Mouse (Mus musculus) urinary bladder, postnatal 25 days (tissue): ENCODE measurements around the gene Mrgprg.

Experiments
- DNase-seq: peaks from one replicate; pipeline ENCODE4 v3.0.0; 2022; ENCODE audit warnings: low spot score

The Mrgprg gene

DNA sequence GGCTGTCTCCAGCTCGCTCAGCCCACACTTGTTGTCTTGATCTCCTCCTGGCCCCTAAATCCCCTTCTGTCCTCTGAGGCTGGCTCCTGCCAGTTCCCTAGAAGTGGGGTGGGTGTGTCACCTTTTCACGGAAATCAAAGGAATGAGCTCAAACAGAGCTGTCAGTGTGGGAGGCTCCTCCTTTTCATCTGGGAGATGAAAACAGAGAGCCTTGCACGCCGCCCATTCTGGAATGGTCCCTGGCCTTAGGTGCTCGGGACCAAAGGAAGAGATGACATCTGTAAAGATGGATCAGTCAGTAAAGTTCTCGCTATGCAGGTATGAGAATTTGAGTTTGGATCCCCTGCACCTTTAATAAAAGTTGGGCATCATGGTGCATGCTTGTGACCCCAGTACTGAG, at the start of gene Mrgprg:
Mrgprg (minus strand) TSS at position 101 of the 400 bp plus-strand sequence.
- no peak for DNase-seq

DNA sequence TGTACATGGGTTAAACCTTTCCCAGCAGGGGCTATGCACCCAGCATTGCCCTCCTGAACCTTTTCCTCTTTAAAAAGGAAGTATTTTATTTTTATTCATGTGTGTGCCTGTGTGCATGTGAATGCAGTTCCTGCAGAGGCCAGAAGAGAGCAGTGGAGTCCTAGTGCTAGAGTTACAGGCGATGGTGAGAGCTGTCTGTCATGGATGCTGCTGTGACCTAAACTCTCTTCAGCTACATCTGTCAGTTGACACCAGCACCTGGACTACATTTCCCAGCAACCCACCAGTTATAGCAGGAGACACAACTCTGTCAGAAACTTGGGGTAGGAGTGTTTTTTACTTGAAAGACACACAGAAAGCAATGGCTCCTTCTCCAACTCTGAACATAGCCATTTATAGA, 42.1 kb upstream of the Mrgprg start:
- no peak for DNase-seq

DNA sequence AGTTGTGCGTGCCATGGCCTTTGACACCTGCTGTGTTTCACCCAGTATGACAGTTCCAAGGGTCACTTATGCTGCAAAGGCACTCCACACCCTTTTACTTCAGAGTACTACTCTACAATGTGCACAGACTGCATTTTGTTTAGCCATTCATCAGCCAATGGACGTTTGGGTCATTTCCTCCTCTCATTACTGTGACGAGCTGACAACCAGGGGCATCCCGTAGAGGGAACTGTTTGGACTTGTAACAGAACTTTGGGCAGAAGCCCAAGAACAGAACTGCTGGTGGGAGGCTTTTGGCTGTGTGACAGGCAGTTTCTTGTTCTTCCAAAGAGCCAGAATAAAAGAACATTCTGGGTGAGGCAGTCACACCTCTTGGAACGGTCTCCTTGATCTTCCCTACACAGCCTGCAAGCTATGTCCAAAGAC, 38.4 kb upstream of the Mrgprg start:
- DNase-seq, result no peak

DNA sequence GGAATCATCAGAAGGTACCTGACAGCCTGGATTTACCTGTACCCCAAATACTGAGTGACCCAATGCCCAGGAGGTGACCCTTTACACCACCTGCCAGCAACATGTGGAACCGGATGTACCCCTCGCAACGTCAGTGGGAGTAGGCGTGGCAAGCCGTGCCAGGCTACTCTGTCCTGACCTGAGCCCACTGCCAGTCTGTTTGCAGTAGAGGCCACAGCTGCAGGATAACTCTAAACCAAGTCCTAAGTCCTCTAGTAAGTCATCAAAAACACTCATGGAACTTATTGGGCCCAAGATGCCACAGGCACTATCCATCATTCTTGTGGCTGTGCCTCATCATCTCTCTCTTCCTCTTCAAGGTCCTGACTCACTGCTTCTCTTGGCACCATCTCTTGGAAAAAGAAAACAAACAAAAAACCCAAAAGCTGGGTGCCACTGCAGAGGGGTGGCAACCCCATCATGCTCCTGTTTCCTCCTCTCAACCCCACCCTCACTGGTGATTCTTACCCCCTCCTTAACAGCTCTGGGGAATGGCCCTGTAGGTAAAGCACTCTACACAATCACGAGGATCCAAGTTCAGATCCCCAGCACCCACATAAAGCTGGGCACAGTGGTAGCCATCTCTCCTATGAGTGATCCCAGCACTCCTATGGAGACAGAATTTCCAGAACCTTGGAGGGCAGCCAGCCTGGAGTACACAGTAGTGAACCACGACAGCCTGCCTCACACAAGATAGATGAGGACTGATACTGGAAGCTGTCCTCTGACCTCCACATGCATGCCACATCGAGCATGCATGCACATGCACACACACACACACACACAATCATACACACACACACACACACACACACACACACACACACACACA, 34.6 kb upstream of the Mrgprg start:
- no peak for DNase-seq

DNA sequence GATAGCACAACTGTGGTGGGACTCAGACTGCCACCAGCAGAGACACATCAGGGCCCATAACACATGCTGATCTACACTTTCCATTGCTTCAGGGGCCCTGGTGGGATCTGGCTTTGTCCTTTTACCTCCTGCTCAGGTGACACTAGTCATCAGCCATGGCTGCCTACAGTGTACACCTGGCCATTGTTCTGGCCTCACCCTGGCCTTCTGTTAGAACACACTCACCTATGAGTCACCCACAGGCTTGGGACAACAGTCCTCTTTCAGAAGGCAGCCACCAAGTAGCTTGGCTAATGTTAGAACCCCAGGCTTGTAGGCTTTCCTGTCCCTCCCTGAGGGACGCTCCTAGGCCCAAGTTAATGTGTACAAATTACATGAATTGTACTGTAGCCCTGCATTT, 34.0 kb upstream of the Mrgprg start:
- no peak for DNase-seq

DNA sequence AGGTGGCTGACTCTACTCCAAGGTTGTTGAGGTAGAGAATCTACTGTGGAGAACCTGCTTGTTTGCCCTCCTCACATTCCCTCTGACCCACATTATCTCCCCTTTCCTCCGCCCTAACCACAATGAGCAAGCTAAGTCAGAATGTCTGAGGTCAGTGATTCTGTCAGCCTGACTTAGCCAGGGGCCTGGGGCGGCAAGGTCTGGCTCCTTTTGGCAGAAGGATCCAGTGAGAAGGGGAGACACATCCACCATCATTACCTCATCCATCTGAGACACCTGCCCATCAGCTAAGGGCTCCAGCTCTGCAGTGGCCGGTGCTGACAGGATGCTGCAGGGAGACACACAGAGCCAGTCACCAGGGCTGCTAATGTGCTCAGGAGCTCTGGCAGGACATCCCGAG, 32.0 kb upstream of the Mrgprg start:
- DNase-seq, result no peak

DNA sequence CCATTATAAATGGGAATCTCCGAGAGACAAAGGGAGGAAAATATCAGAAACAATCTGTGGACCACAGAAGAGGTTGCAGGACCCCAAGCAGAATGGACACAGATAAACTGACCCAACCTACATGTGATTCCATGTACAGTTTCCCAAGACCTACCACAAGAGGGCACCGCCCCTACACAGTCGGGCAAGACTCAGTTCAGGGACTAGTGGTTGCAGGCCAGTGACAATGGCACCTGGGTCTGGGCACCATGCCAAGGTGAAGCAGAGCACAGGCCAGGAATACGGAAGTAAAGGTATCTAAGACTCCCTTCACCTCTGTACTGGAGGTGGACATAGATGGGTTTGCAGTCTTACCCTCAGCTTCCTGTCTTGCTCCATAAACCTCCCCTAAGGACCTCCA, 26.3 kb upstream of the Mrgprg start:
- DNase-seq, result peak; percentile 64

DNA sequence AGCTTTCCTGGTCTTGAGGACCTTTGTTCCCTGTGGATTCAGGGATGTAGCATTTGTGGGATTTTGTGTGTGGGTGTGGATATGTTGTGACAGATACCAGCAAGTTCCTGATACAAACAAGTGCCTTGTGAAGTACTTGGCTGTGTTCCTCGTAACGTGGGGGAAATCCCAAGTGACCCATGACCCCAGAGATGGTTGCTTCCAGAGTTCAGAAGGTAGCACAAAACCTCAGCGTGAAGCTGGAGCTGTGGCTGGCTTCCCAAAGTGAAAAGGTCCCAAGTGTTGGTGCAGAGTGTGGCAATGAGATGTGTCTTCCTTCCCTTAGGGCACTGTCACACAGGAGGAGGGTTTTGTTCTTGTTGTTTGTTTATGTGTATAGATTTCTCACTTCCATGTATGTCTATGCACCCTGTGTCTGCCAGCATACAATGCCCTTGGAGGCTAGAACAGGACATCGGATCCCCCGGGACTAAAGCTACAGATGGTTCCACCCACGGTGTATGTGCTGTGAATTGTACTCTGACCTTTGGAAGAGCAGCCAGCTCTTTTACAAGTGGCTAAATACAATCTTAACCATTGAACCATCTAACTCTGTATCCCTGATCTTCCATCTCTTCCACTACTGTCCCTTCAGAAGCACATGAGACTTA, 25.7 kb upstream of the Mrgprg start:
- DNase-seq, result no peak

DNA sequence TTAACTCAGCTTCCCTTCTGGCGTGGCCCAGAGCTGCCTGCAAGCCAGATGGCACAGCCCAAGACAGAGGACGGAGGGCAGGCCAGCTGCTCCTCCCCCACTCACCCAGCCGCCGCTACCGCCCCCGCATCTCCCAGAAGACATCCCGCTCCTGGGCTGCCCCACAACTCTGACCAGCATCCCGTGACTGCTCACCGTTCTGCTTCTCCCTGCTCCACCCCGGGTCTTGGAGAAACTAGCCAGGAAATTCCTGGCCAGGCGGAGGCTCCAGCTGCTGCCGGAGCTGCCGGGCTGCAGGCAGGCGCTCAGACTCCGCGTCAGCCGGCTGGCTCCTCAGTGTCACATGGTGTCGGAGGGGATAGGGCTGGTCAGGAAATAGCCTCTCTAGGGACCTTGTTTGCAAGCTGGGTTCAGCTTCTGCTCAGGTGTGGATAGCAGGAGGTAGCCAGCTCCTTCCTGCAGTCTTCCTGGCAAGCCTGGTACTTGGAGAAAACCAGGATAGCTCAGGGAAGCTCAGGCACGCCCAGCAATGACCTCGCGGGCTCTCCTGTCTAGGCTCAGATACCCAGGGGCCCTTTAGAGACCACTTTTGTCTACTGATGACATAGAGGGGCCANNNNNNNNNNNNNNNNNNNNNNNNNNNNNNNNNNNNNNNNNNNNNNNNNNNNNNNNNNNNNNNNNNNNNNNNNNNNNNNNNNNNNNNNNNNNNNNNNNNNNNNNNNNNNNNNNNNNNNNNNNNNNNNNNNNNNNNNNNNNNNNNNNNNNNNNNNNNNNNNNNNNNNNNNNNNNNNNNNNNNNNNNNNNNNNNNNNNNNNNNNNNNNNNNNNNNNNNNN, 17.4 kb upstream of the Mrgprg start, which contains the start of gene Mrgpre:
Mrgpre (minus strand) TSS at position 505 of the 834 bp plus-strand sequence.
- peak; percentile 60 for DNase-seq

DNA sequence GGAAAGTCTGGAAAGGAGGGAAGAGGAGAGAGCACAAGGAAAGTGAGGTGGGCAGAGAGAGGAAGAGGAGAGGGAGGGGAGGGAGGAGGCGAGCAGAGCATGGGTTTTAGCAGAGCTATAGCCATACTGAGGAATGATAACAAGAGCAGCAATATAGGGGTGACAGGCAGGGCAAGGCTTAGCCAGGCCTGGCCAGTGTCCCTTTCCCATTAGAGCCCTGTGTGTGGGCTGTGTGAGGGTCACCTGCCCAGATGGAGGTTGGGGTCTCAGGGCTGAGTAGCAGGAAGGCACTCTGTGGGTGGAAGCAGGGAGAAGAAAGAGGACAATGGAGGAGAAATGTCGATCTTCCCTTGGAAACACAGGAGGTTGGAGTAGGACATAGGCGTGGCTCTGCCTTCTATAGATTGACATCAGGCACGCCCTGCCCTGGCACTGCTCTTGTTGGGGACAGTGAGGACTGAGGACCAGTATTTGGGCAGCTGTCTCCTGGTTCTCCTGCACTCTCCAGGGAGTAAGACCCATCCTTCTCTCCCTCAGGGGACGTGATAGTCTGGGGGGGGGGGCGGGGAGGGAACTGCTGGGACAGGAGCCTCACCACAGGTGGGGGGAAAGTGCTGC, 16.7 kb upstream of the Mrgprg start:
- DNase-seq, result no peak

DNA sequence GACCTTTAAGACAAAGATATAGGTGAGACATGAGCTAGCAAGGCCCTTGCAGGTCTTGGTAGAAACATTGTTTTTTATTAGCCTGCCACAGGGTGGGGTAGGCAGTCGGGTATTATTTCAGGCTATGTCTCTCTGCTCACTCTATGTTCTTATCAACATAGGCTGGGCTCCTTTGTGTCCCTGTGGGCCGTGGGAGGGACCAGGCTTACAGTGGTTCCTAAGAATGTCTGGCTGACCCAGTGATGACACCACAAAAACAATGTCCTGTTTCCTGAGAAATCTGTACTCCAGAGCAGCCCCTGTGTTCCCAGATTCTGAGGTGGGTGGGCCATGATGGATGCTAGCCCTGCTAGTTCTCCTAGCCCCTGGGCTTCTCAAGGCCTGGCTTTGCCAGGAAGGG, 10.6 kb upstream of the Mrgprg start:
- no peak for DNase-seq

DNA sequence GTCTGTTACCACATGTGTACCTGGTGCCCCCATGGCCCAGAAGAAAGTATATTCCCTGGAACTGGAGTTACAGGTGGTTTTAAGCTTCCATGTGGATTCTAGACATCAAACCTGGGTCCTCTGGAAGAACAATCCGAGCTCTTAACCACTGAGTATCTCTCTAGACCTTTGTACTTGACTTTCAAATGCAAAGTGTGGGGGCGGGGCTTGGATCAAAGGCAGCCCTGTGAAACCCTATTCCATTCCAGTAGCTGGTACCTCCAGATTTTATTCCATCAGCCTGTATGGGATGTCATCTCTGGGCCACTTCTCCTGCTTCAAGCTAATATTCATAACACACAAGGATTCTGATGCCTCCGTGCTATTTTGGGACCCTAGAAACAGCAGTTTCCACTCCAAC, 9.3 kb upstream of the Mrgprg start:
- DNase-seq, result no peak

DNA sequence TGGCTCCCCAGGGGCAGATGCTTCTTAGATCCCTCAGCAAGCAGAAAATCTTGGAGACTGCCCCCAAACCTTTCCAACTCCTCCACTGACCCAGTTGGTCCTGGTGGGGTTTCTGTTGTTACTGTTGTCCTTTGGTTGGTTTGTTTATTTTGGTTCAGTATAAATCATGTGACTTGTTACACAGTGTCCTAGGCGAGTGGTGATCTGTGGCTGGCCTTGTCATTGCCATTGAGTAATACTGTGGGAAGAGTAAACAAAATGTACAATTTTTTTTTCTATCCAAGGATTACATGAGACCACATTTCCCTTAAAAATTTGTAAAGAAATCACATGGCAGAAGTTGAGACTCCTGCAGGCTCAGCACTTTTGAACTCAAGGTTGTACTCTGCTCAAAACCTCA, 2.7 kb upstream of the Mrgprg start:
- no peak for DNase-seq

DNA sequence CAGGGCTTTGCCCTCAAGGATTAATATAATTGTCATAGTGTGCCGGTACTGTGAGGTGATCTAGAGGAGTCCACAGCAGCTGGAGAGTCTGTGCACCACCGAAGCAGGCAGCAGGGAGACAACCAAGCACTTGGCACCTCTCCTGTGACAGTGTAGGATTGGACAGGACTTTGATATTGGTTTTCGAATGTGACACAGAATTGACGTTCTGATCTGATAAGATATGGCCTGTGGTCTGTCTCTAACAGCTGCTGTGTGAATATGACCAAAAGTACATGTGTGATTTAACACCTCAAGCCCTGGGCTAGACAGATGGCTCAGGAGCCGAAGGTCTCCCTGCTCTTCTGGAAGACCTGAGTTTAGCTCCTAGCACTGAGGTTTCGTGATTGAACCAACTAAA, 1.5 kb upstream of the Mrgprg start:
- DNase-seq, result no peak

DNA sequence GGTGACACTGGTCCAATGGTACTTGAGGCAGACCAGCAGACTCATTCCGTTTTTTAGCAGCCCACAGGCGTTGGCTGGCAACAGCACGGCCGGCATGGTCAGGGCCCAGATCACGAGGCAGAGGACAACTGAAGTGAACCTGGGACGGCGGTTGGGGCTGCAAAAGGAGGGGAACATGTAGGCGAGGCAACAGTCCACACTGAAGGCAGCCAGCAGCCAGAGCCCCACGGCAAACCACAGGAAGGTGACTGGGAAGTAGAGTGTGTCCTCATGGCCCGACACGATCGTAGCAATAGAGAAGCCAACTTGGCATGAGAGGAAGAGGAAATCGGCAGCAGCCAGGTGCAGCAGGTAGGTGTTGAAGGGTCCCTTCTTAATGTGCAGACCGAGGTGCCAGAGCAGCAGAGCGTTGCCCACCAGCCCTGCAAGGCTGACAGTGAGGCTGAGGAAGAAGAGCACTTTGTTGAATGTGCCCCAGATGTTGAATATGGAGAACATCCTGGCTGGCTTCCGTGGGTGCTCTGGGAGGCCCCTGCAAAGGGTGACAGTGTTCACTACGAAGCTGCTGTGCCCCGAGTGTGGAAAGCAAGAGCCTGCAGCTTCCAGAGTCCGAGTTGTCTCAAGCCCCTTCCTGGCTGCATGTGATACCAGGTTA, 1.8 kb downstream of the Mrgprg start:
- no peak for DNase-seq

DNA sequence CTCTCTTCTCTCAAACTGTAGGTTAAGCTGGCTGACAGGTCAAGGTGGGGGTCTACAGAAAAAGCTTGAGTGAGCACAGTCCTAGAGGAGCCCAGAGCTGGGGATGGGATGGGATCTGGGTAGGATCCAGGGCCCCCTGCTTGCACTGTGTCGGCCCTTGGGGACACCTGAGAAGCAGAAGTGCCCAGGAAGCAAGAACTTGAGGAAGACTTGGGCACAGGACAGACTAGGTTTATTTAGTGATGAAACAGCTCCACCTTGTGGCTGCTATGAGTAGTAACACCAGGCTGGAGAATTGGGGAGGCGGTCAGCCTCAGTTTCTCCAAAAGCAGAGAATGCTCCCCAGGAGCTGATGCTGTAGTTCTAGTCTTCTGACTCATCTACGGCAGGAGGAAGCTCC, 3.0 kb downstream of the Mrgprg start:
- no peak for DNase-seq

DNA sequence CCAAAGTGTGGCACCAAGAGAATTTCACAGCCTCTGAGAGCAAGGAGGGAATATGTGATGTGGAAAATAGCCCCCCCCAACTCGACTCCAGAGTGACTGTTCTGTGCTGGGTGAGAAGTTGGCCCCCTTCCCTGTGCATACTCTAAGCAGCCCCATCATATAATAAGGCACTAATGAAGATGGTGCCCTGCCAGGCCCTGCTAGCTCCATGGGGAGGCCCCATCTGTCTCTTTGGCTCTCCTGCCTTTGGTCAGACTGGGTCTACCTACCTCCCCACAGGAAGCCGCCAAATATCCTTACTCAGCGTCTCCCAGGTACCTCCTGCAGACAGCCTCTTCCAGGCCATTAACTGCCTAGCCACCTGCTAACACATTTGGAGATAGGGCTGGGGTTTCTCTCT, 7.8 kb downstream of the Mrgprg start:
- DNase-seq, result no peak

DNA sequence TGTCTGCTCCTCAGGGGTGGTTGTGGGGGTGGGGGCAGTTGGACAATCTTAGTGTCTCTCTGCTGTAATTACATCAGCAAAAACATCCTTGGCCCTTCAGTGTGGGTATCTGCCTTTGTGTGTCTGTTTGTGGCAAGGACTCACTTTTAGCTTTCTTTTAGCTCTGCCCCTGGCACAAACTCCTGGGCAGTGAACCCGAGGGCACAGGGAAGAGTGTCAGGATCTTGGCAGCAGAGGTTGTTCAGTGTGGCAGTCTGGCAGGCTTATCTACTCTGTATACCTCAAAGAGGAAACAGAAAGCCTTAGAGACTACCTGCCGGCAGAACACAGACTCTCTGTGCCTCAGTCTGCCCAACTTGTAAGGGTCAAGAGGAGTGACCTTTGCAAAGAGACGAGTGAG, 9.1 kb downstream of the Mrgprg start:
- DNase-seq, result no peak

DNA sequence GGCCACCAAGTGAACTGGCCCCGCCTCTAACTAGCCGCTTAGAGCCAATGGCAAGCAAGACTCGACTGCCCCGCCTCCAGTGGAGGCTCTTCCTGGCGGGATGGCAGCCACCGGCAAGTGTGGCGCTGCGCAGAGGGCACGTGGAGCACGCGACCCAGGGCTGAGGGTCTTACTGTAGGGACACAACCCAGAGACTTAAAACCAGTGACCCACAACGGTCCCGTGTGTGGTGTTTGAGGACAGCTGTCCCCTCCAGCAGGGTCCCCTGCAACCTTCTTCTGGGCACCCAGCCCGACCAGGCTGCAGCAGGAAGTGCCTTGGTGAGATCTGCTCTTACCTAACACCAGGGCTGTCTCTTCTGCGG, 9.8 kb downstream of the Mrgprg start:
- peak; percentile 60 for DNase-seq

DNA sequence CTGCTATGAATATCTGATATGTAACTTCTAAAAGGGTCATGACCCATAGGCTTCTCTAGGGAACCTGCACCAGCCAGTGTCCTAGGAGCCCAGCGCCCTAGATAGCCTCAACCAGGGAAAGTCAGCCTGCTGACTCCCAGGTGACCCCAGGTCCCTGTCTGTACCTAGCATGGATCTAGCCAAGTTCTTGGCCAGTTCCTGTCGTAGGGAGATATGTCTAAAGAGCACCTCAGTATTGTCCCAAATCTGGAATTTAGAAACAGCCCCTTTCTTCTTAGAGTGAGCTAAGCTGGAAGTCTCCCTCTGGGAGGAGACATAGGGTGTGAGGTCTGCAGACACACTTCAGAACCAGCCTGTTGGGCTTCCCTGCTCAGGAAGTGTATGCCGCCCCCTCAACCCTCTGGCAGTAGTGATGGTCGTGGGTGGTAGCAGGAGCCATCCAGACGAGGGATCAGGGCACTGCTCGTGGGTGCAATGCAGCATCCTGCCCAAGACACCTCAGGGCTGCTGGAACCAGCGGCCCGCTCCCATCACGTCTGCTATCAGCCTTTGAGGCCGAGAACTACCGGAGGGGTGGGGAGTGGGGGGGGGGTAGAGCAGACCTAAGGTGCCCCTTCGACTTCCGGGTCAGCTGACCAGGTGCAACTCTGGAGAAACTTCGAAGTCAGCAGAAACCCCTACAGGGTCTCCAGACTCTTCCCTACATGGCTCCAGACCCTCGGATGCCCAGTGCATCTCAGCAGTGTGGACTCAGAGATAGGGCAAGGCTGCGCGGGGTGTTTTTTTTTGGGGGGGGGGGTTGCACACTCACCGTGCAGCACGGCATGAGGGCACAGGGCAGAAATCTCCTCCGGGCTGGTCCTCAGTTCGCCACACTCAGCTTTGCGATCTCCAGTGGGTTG, 10.4 kb downstream of the Mrgprg start, which contains the start of gene Osbpl5:
Osbpl5 (minus strand) TSS at position 861 of the 902 bp plus-strand sequence.
- no peak for DNase-seq
